Mouse (Mus musculus): ENCODE results near the gene Usb1. TPM values are rescaled to one million over a fixed set of nuclear protein-coding genes. Genes with fewer than 3 reads are reported as not detected.
A peak's percentile ranks its signal among the peaks of the same experiment; 100 is the strongest.

The Usb1 gene
- polyA plus RNA-seq, 1 experiment from 2014 or later: 10.9 TPM

DNA sequence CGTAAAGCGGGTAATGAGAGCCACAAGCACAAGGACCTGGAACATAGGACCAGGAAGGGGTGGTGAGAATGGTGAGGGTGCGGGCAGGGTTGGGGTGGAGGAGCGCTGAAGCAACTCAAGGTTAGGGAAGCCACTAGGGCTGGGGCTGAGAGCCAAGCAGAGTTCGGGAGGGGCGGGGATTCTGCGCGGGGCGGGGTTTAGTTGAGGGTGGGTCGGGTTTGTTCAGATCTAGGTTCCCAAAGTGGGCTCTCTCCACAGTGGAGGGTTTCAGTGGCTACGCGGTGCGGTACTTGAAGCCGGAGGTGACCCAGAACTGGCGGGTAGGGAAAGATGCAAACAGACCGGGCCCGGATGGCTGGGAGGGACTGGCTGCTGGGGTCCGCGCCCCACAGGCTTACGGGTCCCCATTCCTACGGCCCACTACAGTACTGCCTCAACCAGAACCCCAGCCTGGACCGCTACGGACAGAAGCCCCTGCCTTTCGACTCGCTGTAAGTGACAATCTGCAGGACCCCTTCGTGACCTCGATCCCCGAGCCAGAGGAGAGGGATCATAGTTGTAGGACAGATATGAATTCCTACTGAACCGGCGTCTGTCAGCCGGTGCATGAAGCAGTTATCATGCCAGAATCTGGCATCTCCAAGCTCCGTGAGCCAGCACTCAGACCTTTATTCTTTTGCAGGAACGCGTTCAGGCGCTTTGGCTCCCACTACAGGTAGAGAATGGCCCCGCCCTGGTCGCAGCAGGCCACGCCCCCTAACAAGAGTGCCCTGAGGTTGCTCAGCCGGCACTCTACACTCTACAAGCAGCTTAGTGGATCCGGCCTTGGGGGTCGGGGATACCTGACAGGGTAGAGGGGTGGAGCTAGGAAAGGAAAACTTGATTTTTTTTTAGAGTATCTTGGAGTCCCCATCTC, 11.6 kb upstream of the Usb1 start:
- Histone ChIP-seq H3K27ac (ENCODE audit: low read depth) (no peak overlapping the region), H3K4me1 (ENCODE audit: insufficient read depth) (peaks cover 12% of the 10 kb centered on the region), H3K9me3 (ENCODE audit: low read length) (no peaks in the 10 kb centered on the region), H3K4me2 (ENCODE audit: low read depth, low read length) (peak overlapping the region; percentile 89), H3K27me3 (ENCODE audit: insufficient read depth, low read length) (no peaks in the 10 kb centered on the region), H3K9ac (replicated peaks) (peak overlapping the region; percentile 12; the same call in 1 of the 2 replicates), H3K36me3 (replicated peaks; ENCODE audit: insufficient read depth, low read length) (no peaks in the 10 kb centered on the region), H3K4me3 (ENCODE audit: low read depth, low read length) (peak overlapping the region; percentile 38)
- peak; percentile 76 for DNase-seq
- WGBS (ENCODE audit: insufficient replicate concordance): 3% methylated on average over 40 of the region's 41 CpGs
- TF ChIP-seq CTCF (IDR thresholded peaks at IDR 0.05; ENCODE audit: low read depth) (peak; percentile 48), EP300 (IDR thresholded peaks at IDR 0.05; ENCODE audit: low read depth) (no peak)
- peak; percentile 75 for ATAC-seq

DNA sequence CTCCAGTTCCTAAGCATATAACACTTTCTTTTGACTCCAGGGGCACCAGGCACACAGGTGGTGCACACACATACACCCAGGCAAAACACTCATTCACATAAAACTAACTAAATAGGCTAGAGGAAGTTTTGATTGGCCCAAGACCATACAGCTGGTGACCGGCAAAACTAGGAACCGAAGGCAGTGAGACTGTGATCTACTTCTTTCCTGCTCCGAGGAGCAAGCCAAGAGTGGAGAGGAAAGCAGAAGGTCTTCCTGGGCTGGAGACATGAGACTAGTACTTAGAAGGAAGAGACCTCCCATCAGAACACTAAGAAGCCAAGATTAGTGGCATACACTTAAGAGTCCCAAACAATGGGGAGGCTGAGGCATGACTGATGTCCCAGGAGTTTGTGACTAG, 8.9 kb upstream of the Usb1 start:
- Histone ChIP-seq H3K4me2 (ENCODE audit: low read depth, low read length) (no peak overlapping the region), H3K36me3 (replicated peaks; ENCODE audit: insufficient read depth, low read length) (peaks cover 20% of the 10 kb centered on the region), H3K27ac (ENCODE audit: low read depth) (no peak overlapping the region), H3K27me3 (ENCODE audit: insufficient read depth, low read length) (no peaks in the 10 kb centered on the region), H3K4me3 (ENCODE audit: low read depth, low read length) (no peak overlapping the region), H3K9me3 (ENCODE audit: low read length) (no peaks in the 10 kb centered on the region), H3K4me1 (ENCODE audit: insufficient read depth) (peaks cover 12% of the 10 kb centered on the region), H3K9ac (replicated peaks) (no peak overlapping the region)
- WGBS (ENCODE audit: insufficient replicate concordance): 66% methylated on average over 3 of the region's 3 CpGs
- no peak for DNase-seq
- TF ChIP-seq EP300 (IDR thresholded peaks at IDR 0.05; ENCODE audit: low read depth) (no peak), CTCF (IDR thresholded peaks at IDR 0.05; ENCODE audit: low read depth) (no peak)
- ATAC-seq: no peak

- ATAC-seq: no peak
- H3K27me3 ChIP-seq (ENCODE audit: insufficient read depth, low read length): no peaks in the 10 kb centered on the region
- peaks cover 33% of the 10 kb centered on the region for H3K36me3 ChIP-seq (replicated peaks; ENCODE audit: insufficient read depth, low read length)
- no peak for DNase-seq
- H3K4me3 ChIP-seq (ENCODE audit: low read depth, low read length): no peak overlapping the region
- no peaks in the 10 kb centered on the region for H3K9me3 ChIP-seq (ENCODE audit: low read length)
- no peak overlapping the region for H3K4me2 ChIP-seq (ENCODE audit: low read depth, low read length)
- TF ChIP-seq CTCF (IDR thresholded peaks at IDR 0.05; ENCODE audit: low read depth) (no peak), EP300 (IDR thresholded peaks at IDR 0.05; ENCODE audit: low read depth) (no peak)
- no peak overlapping the region for H3K9ac ChIP-seq (replicated peaks)
- peaks cover 12% of the 10 kb centered on the region for H3K4me1 ChIP-seq (ENCODE audit: insufficient read depth)
- 66% methylated on average over 5 of the region's 5 CpGs for WGBS (ENCODE audit: insufficient replicate concordance)
- no peak overlapping the region for H3K27ac ChIP-seq (ENCODE audit: low read depth)
Measured at GRCm38 (mm10) chr8:95324646-95325045, 7.4 kb upstream of the Usb1 start.

DNA sequence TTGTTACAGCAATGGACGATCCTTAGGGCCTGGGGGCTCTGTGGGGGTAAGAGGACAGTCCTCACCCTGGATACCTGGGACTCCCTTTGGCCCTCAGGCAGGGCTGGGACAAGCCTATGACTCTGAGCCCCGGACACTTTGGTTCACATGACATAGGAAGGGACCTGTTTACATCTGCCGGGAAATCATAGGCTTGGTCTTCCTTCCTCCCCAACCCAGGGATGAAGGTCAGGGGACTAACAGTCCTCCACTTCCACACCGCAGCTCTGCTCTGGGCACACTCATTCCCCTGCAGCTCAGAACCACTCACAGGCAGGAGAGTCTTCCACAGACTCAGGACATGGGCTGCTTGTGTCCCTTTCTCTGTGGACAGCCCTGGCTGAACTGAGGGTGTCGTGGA, 5.3 kb upstream of the Usb1 start:
- Histone ChIP-seq H3K4me2 (ENCODE audit: low read depth, low read length) (no peak overlapping the region), H3K27ac (ENCODE audit: low read depth) (no peak overlapping the region), H3K9me3 (ENCODE audit: low read length) (no peaks in the 10 kb centered on the region), H3K27me3 (ENCODE audit: insufficient read depth, low read length) (no peaks in the 10 kb centered on the region), H3K9ac (replicated peaks) (no peak overlapping the region), H3K4me3 (ENCODE audit: low read depth, low read length) (no peak overlapping the region), H3K36me3 (replicated peaks; ENCODE audit: insufficient read depth, low read length) (peaks cover 34% of the 10 kb centered on the region), H3K4me1 (ENCODE audit: insufficient read depth) (peaks cover 15% of the 10 kb centered on the region)
- no peak for DNase-seq
- ATAC-seq: no peak
- TF ChIP-seq EP300 (IDR thresholded peaks at IDR 0.05; ENCODE audit: low read depth): no peak
- no peak for TF ChIP-seq CTCF (IDR thresholded peaks at IDR 0.05; ENCODE audit: low read depth)
- WGBS (ENCODE audit: insufficient replicate concordance): 83% methylated on average over 5 of the region's 5 CpGs

GRCm38 (mm10) chr8:95327866-95328465, 4.1 kb upstream of the Usb1 start:
- no peak for TF ChIP-seq EP300 (IDR thresholded peaks at IDR 0.05; ENCODE audit: low read depth)
- TF ChIP-seq CTCF (IDR thresholded peaks at IDR 0.05; ENCODE audit: low read depth): no peak
- Histone ChIP-seq H3K27ac (ENCODE audit: low read depth) (no peak overlapping the region), H3K4me3 (ENCODE audit: low read depth, low read length) (no peak overlapping the region), H3K36me3 (replicated peaks; ENCODE audit: insufficient read depth, low read length) (peaks cover 34% of the 10 kb centered on the region), H3K9me3 (ENCODE audit: low read length) (no peaks in the 10 kb centered on the region), H3K9ac (replicated peaks) (no peak overlapping the region), H3K27me3 (ENCODE audit: insufficient read depth, low read length) (no peaks in the 10 kb centered on the region), H3K4me2 (ENCODE audit: low read depth, low read length) (no peak overlapping the region), H3K4me1 (ENCODE audit: insufficient read depth) (peaks cover 22% of the 10 kb centered on the region)
- 93% methylated on average over 46 of the region's 46 CpGs for WGBS (ENCODE audit: insufficient replicate concordance)
- DNase-seq: no peak
- ATAC-seq: no peak

GRCm38 (mm10) chr8:95330367-95330766, 1.7 kb upstream of the Usb1 start:
- WGBS (ENCODE audit: insufficient replicate concordance): 59% methylated on average over 1 of the region's 1 CpGs
- Histone ChIP-seq H3K4me2 (ENCODE audit: low read depth, low read length) (peak overlapping the region; percentile 85), H3K4me3 (ENCODE audit: low read depth, low read length) (peak overlapping the region; percentile 70), H3K27ac (ENCODE audit: low read depth) (no peak overlapping the region), H3K36me3 (replicated peaks; ENCODE audit: insufficient read depth, low read length) (peaks cover 34% of the 10 kb centered on the region), H3K4me1 (ENCODE audit: insufficient read depth) (peaks cover 23% of the 10 kb centered on the region), H3K27me3 (ENCODE audit: insufficient read depth, low read length) (no peaks in the 10 kb centered on the region), H3K9me3 (ENCODE audit: low read length) (no peaks in the 10 kb centered on the region), H3K9ac (replicated peaks) (peak overlapping the region; percentile 89; the same call in 1 of the 2 replicates)
- TF ChIP-seq EP300 (IDR thresholded peaks at IDR 0.05; ENCODE audit: low read depth): no peak
- TF ChIP-seq CTCF (IDR thresholded peaks at IDR 0.05; ENCODE audit: low read depth): no peak
- DNase-seq (no peak), ATAC-seq (no peak)

Data from liver, postnatal 0 days (tissue).